Mouse (Mus musculus): ENCODE data around the gene Ncstn. TPM values are rescaled to one million over a fixed set of nuclear protein-coding genes. Genes with fewer than 3 reads are reported as not detected.

Gene Ncstn
- 89.5 and 90.6 TPM in 2 replicates for polyA plus RNA-seq (2012; rRNA removed)

GRCm38 (mm10) chr1:172082101-172082898 is at the start of gene Ncstn, which contains the start of gene Copa:
Ncstn (minus strand) TSS chr1:172082795.
Copa (plus strand) TSS chr1:172082529.
- peaks cover 3% of the 10 kb centered on the region for H3K4me1 ChIP-seq (ENCODE audit: control insufficient read depth, insufficient read depth, low read length)
- H3K4me3 ChIP-seq (ENCODE audit: insufficient read depth, low read length), result peak within 1 kb of the TSS; percentile 93
- peak within 1 kb of the TSS; percentile 85 for H3K27ac ChIP-seq (ENCODE audit: insufficient read depth, low read length)
- TF ChIP-seq POLR2A (IDR thresholded peaks at IDR 0.05; ENCODE audit: extremely low read depth, insufficient read depth, low read length) (peak; percentile 81), CTCF (IDR thresholded peaks at IDR 0.05; ENCODE audit: extremely low read depth, insufficient read depth, low read length) (no peak)

- Histone ChIP-seq H3K4me1 (ENCODE audit: control insufficient read depth, insufficient read depth, low read length) (peaks cover 6% of the 10 kb centered on the region), H3K4me3 (ENCODE audit: insufficient read depth, low read length) (no peak overlapping the region), H3K27ac (ENCODE audit: insufficient read depth, low read length) (no peak overlapping the region)
- no peak for TF ChIP-seq CTCF (IDR thresholded peaks at IDR 0.05; ENCODE audit: extremely low read depth, insufficient read depth, low read length)
- TF ChIP-seq POLR2A (IDR thresholded peaks at IDR 0.05; ENCODE audit: extremely low read depth, insufficient read depth, low read length), result no peak
Observed at GRCm38 (mm10) chr1:172132319-172132718, 49.7 kb upstream of the Ncstn start.

GRCm38 (mm10) chr1:172129780-172130179 is 47.2 kb upstream of the Ncstn start:
- no peak overlapping the region for H3K4me3 ChIP-seq (ENCODE audit: insufficient read depth, low read length)
- TF ChIP-seq CTCF (IDR thresholded peaks at IDR 0.05; ENCODE audit: extremely low read depth, insufficient read depth, low read length), result no peak
- no peak for TF ChIP-seq POLR2A (IDR thresholded peaks at IDR 0.05; ENCODE audit: extremely low read depth, insufficient read depth, low read length)
- peaks cover 8% of the 10 kb centered on the region for H3K4me1 ChIP-seq (ENCODE audit: control insufficient read depth, insufficient read depth, low read length)
- H3K27ac ChIP-seq (ENCODE audit: insufficient read depth, low read length), result no peak overlapping the region

- Histone ChIP-seq H3K4me3 (ENCODE audit: insufficient read depth, low read length) (no peak overlapping the region), H3K27ac (ENCODE audit: insufficient read depth, low read length) (no peak overlapping the region), H3K4me1 (ENCODE audit: control insufficient read depth, insufficient read depth, low read length) (peaks cover 8% of the 10 kb centered on the region)
- TF ChIP-seq CTCF (IDR thresholded peaks at IDR 0.05; ENCODE audit: extremely low read depth, insufficient read depth, low read length) (peak; percentile 42), POLR2A (IDR thresholded peaks at IDR 0.05; ENCODE audit: extremely low read depth, insufficient read depth, low read length) (no peak)
Observed at GRCm38 (mm10) chr1:172129108-172129507, 46.5 kb upstream of the Ncstn start.

GRCm38 (mm10) chr1:172128563-172128962 is 46.0 kb upstream of the Ncstn start:
- no peak overlapping the region for H3K4me3 ChIP-seq (ENCODE audit: insufficient read depth, low read length)
- peaks cover 8% of the 10 kb centered on the region for H3K4me1 ChIP-seq (ENCODE audit: control insufficient read depth, insufficient read depth, low read length)
- no peak overlapping the region for H3K27ac ChIP-seq (ENCODE audit: insufficient read depth, low read length)
- TF ChIP-seq POLR2A (IDR thresholded peaks at IDR 0.05; ENCODE audit: extremely low read depth, insufficient read depth, low read length) (no peak), CTCF (IDR thresholded peaks at IDR 0.05; ENCODE audit: extremely low read depth, insufficient read depth, low read length) (no peak)

GRCm38 (mm10) chr1:172127487-172127886 is 44.9 kb upstream of the Ncstn start:
- H3K27ac ChIP-seq (ENCODE audit: insufficient read depth, low read length), result no peak overlapping the region
- H3K4me3 ChIP-seq (ENCODE audit: insufficient read depth, low read length), result peak overlapping the region; percentile 94
- no peak for TF ChIP-seq CTCF (IDR thresholded peaks at IDR 0.05; ENCODE audit: extremely low read depth, insufficient read depth, low read length)
- TF ChIP-seq POLR2A (IDR thresholded peaks at IDR 0.05; ENCODE audit: extremely low read depth, insufficient read depth, low read length), result no peak
- H3K4me1 ChIP-seq (ENCODE audit: control insufficient read depth, insufficient read depth, low read length), result peaks cover 8% of the 10 kb centered on the region

- TF ChIP-seq POLR2A (IDR thresholded peaks at IDR 0.05; ENCODE audit: extremely low read depth, insufficient read depth, low read length), result peak; percentile 73
- no peak for TF ChIP-seq CTCF (IDR thresholded peaks at IDR 0.05; ENCODE audit: extremely low read depth, insufficient read depth, low read length)
Observed at GRCm38 (mm10) chr1:172126376-172127347, 44.1 kb upstream of the Ncstn start, which contains the start of gene Pex19. Pex19 (plus strand) TSS chr1:172126755.

GRCm38 (mm10) chr1:172124572-172124971 is 42.0 kb upstream of the Ncstn start:
- Histone ChIP-seq H3K27ac (ENCODE audit: insufficient read depth, low read length) (no peak overlapping the region), H3K4me1 (ENCODE audit: control insufficient read depth, insufficient read depth, low read length) (peaks cover 8% of the 10 kb centered on the region), H3K4me3 (ENCODE audit: insufficient read depth, low read length) (no peak overlapping the region)
- TF ChIP-seq POLR2A (IDR thresholded peaks at IDR 0.05; ENCODE audit: extremely low read depth, insufficient read depth, low read length), result no peak
- no peak for TF ChIP-seq CTCF (IDR thresholded peaks at IDR 0.05; ENCODE audit: extremely low read depth, insufficient read depth, low read length)

More at GRCm38 (mm10) chr1:172126376-172127347, 44.1 kb upstream of the Ncstn start, which contains the start of gene Pex19:
- Histone ChIP-seq H3K27ac (ENCODE audit: insufficient read depth, low read length) (no peak within 1 kb of the TSS), H3K4me3 (ENCODE audit: insufficient read depth, low read length) (peak within 1 kb of the TSS; percentile 94), H3K4me1 (ENCODE audit: control insufficient read depth, insufficient read depth, low read length) (peaks cover 8% of the 10 kb centered on the region)

GRCm38 (mm10) chr1:172122671-172123070 is 40.1 kb upstream of the Ncstn start:
- no peak overlapping the region for H3K4me3 ChIP-seq (ENCODE audit: insufficient read depth, low read length)
- H3K27ac ChIP-seq (ENCODE audit: insufficient read depth, low read length), result no peak overlapping the region
- H3K4me1 ChIP-seq (ENCODE audit: control insufficient read depth, insufficient read depth, low read length), result peaks cover 5% of the 10 kb centered on the region
- TF ChIP-seq POLR2A (IDR thresholded peaks at IDR 0.05; ENCODE audit: extremely low read depth, insufficient read depth, low read length), result no peak

All from cortical plate, adult 2 months (tissue).